Mouse (Mus musculus) kidney, embryonic 15.5 days (tissue): Measurements from ENCODE around the gene Cort. TPM values are rescaled to one million over a fixed set of nuclear protein-coding genes. Genes with fewer than 3 reads are reported as not detected.

Experiments used
- ATAC-seq: fragments of 200-750 bp; cut with Nextera tagmentation; replicated peaks from 2 replicates; pipeline ENCODE4 v1.8.0; 2017; ENCODE audit warnings: moderate TSS enrichment; ENCODE audit not compliant: low FRiP score
- H3K27ac ChIP-seq: fragments of 300-500 bp; sonication (generic); 2 replicates; pipeline ENCODE4 v1.5.1; 2015; ENCODE audit warnings: mild to moderate bottlenecking, inconsistent platforms
- H3K27me3 ChIP-seq: fragments of 300-500 bp; sonication (generic); 2 replicates; pipeline ENCODE4 v1.6.1; 2015; ENCODE audit warnings: inconsistent platforms
- H3K36me3 ChIP-seq: fragments of 300-500 bp; sonication (generic); 2 replicates; pipeline ENCODE4 v1.6.1; 2015; ENCODE audit warnings: inconsistent platforms
- H3K4me1 ChIP-seq: fragments of 300-500 bp; sonication (generic); 2 replicates; pipeline ENCODE4 v1.6.1; 2015; ENCODE audit warnings: inconsistent platforms
- H3K4me2 ChIP-seq: fragments of 300-500 bp; sonication (generic); 2 replicates; pipeline ENCODE4 v1.6.1; 2015; ENCODE audit warnings: moderate library complexity, mild to moderate bottlenecking, inconsistent platforms
- H3K4me3 ChIP-seq: fragments of 300-500 bp; sonication (generic); replicated peaks from 2 replicates; pipeline ENCODE4 v1.5.1; 2015; ENCODE audit warnings: mild to moderate bottlenecking, inconsistent platforms
- H3K9ac ChIP-seq: fragments of 300-500 bp; sonication (generic); 2 replicates; pipeline ENCODE4 v1.6.1; 2015; ENCODE audit warnings: mild to moderate bottlenecking, inconsistent platforms
- H3K9me3 ChIP-seq: fragments of 300-500 bp; sonication (generic); replicated peaks from 2 replicates; pipeline ENCODE4 v1.6.1; 2016; ENCODE audit warnings: inconsistent platforms
- WGBS: fragments of 180-500 bp; shearing (Covaris S2); methylation state at CpG from one replicate; pipeline ENCODE4 v1.1.7; 2015; ENCODE audit warnings: mixed read lengths; 5-methylcytosine and 5-hydroxymethylcytosine counted together
- polyA plus RNA-seq: library from polyadenylated mRNA; unstranded; fragments of >200 nt; fragmentation: Nextera tagmentation; extraction: Ambion mirVana; gene quantifications from 2 replicates; pipeline ENCODE4 v1.2.1, GENCODE M21; 2015

Cort gene
- polyA plus RNA-seq, 1 experiment from 2014 or later: 0.32 TPM

GRCm38 (mm10) chr4:149080111-149080510, 46.5 kb downstream of the Cort start:
- Histone ChIP-seq H3K36me3 (peaks cover 9% of the 10 kb centered on the region), H3K4me3 (no peak overlapping the region), H3K27ac (no peak overlapping the region), H3K9me3 (no peaks in the 10 kb centered on the region), H3K9ac (no peak overlapping the region), H3K4me1 (peaks cover 27% of the 10 kb centered on the region), H3K27me3 (no peaks in the 10 kb centered on the region), H3K4me2 (no peak overlapping the region)
- 88% methylated on average over 8 of the region's 8 CpGs for WGBS
- no peak for ATAC-seq

- no peaks in the 10 kb centered on the region for H3K9me3 ChIP-seq
- ATAC-seq: no peak
- no peaks in the 10 kb centered on the region for H3K27me3 ChIP-seq
- peaks cover 14% of the 10 kb centered on the region for H3K36me3 ChIP-seq
- 76% methylated on average over 6 of the region's 6 CpGs for WGBS
- H3K4me1 ChIP-seq: peaks cover 24% of the 10 kb centered on the region
- H3K4me3 ChIP-seq: no peak overlapping the region
- no peak overlapping the region for H3K4me2 ChIP-seq
- no peak overlapping the region for H3K27ac ChIP-seq
- H3K9ac ChIP-seq: no peak overlapping the region
Observed at GRCm38 (mm10) chr4:149079629-149080028, 46.9 kb downstream of the Cort start.

- no peak overlapping the region for H3K27ac ChIP-seq
- WGBS: 34% methylated on average over 4 of the region's 4 CpGs
- peaks cover 13% of the 10 kb centered on the region for H3K36me3 ChIP-seq
- no peak overlapping the region for H3K9ac ChIP-seq
- H3K27me3 ChIP-seq: no peaks in the 10 kb centered on the region
- H3K4me1 ChIP-seq: peaks cover 24% of the 10 kb centered on the region
- H3K4me2 ChIP-seq: no peak overlapping the region
- no peak for ATAC-seq
- no peaks in the 10 kb centered on the region for H3K9me3 ChIP-seq
- no peak overlapping the region for H3K4me3 ChIP-seq
Observed at GRCm38 (mm10) chr4:149078261-149078660, 48.3 kb downstream of the Cort start.

- 27% methylated on average over 10 of the region's 10 CpGs for WGBS
- H3K27me3 ChIP-seq: no peaks in the 10 kb centered on the region
- peak; percentile 66 for ATAC-seq
- peaks cover 14% of the 10 kb centered on the region; the same call in 1 of the 2 replicates for H3K4me1 ChIP-seq
- H3K4me3 ChIP-seq: no peak overlapping the region
- no peak overlapping the region for H3K9ac ChIP-seq
- no peak overlapping the region for H3K27ac ChIP-seq
- H3K4me2 ChIP-seq: no peak overlapping the region
- H3K36me3 ChIP-seq: peaks cover 21% of the 10 kb centered on the region
- H3K9me3 ChIP-seq: no peaks in the 10 kb centered on the region
Observed at GRCm38 (mm10) chr4:149075871-149076575, 50.5 kb downstream of the Cort start.

- Histone ChIP-seq H3K27me3 (no peaks in the 10 kb centered on the region), H3K9ac (no peak overlapping the region), H3K4me2 (no peak overlapping the region), H3K9me3 (no peaks in the 10 kb centered on the region), H3K4me3 (no peak overlapping the region), H3K36me3 (peaks cover 21% of the 10 kb centered on the region), H3K4me1 (peaks cover 23% of the 10 kb centered on the region), H3K27ac (no peak overlapping the region)
- ATAC-seq: no peak
- 96% methylated on average over 13 of the region's 13 CpGs for WGBS
Observed at GRCm38 (mm10) chr4:149075073-149075472, 51.5 kb downstream of the Cort start.

Other genes with a start within 250 kb of the Cort start
- 52.3 and 61.1 TPM in 2 replicates for gene Pex14, start 26.9 kb downstream of the Cort start, polyA plus RNA-seq
- gene Dffa, start 22.6 kb downstream of the Cort start, polyA plus RNA-seq: 33.2 and 36.2 TPM in 2 replicates
- gene Cenps, start 10.9 kb upstream of the Cort start, polyA plus RNA-seq: 36.0 and 40.6 TPM in 2 replicates
- gene Pgd, start 40.0 kb upstream of the Cort start, polyA plus RNA-seq: 124 and 129 TPM in 2 replicates
- gene Kif1b, start 180.9 kb upstream of the Cort start, polyA plus RNA-seq: 31.1 and 31.3 TPM in 2 replicates